Mouse (Mus musculus) midbrain, embryonic 14.5 days (tissue): ENCODE data around the gene Ddc. TPM values are rescaled to one million over a fixed set of nuclear protein-coding genes. Genes with fewer than 3 reads are reported as not detected.

Experiments used
- ATAC-seq: fragments of 200-750 bp; cut with Nextera tagmentation; 2 replicates; pipeline ENCODE4 v1.8.0; 2017; ENCODE audit warnings: moderate number of reproducible peaks, moderate library complexity; ENCODE audit not compliant: low FRiP score, low TSS enrichment
- DNase-seq: peaks from one replicate; pipeline ENCODE4 v3.0.0-alpha.2; 2015
- H3K27ac ChIP-seq: fragments of 300-500 bp; sonication (generic); replicated peaks from 2 replicates; pipeline ENCODE4 v1.5.1; 2014; ENCODE audit warnings: mild to moderate bottlenecking, low read depth, low read length, moderate library complexity
- H3K27me3 ChIP-seq: fragments of 300-500 bp; sonication (generic); 2 replicates; pipeline ENCODE4 v1.6.1; 2014; ENCODE audit warnings: low read length, control low read depth, mixed read lengths; ENCODE audit not compliant: control insufficient read depth, insufficient read depth
- H3K36me3 ChIP-seq: fragments of 300-500 bp; sonication (generic); 2 replicates; pipeline ENCODE4 v1.6.1; 2014; ENCODE audit warnings: low read length, control low read depth; ENCODE audit not compliant: control insufficient read depth, insufficient read depth
- H3K4me1 ChIP-seq: fragments of 300-500 bp; sonication (generic); 2 replicates; pipeline ENCODE4 v1.6.1; 2014; ENCODE audit warnings: mild to moderate bottlenecking, antibody characterized with exemption, low read length, control low read depth; ENCODE audit not compliant: control insufficient read depth, insufficient read depth
- H3K4me2 ChIP-seq: fragments of 300-500 bp; sonication (generic); 2 replicates; pipeline ENCODE4 v1.6.1; 2014; ENCODE audit warnings: mild to moderate bottlenecking, low read length, moderate library complexity
- H3K4me3 ChIP-seq: fragments of 300-500 bp; sonication (generic); replicated peaks from 2 replicates; pipeline ENCODE4 v1.5.1; 2014; ENCODE audit warnings: low read depth, low read length
- H3K9ac ChIP-seq: fragments of 300-500 bp; sonication (generic); replicated peaks from 2 replicates; pipeline ENCODE4 v1.6.1; 2014; ENCODE audit warnings: mild to moderate bottlenecking, low read length, moderate library complexity
- H3K9me3 ChIP-seq: fragments of 300-500 bp; sonication (generic); 2 replicates; pipeline ENCODE4 v1.6.1; 2016; ENCODE audit warnings: low read length, control low read depth, mixed read lengths; ENCODE audit not compliant: control insufficient read depth
- WGBS: fragments of 180-500 bp; shearing (Covaris S2); extraction: QIAGEN DNeasy Blood & Tissue Kit; methylation state at CpG from one replicate; pipeline ENCODE4 v1.1.7; 2014; 5-methylcytosine and 5-hydroxymethylcytosine counted together
- polyA plus RNA-seq: library from polyadenylated mRNA; unstranded; fragments of >200 nt; fragmentation: Nextera tagmentation; extraction: Ambion mirVana; gene quantifications from 2 replicates; pipeline ENCODE4 v1.2.1, GENCODE M21; 2014

The Ddc gene
- polyA plus RNA-seq, 1 experiment from 2014 or later: 25.3 TPM

GRCm38 (mm10) chr11:11864446-11865101 lies 33.4 kb downstream of the Ddc start:
- Histone ChIP-seq H3K4me1 (peaks cover 8% of the 10 kb centered on the region; the same call in 1 of the 2 replicates), H3K27ac (no peak overlapping the region), H3K9me3 (no peaks in the 10 kb centered on the region), H3K36me3 (no peaks in the 10 kb centered on the region), H3K27me3 (no peaks in the 10 kb centered on the region), H3K4me3 (no peak overlapping the region), H3K9ac (no peak overlapping the region), H3K4me2 (no peak overlapping the region)
- ATAC-seq (no peak), DNase-seq (no peak)
- WGBS: 77% methylated on average over 8 of the region's 8 CpGs

GRCm38 (mm10) chr11:11862502-11862901 lies 35.4 kb downstream of the Ddc start:
- DNase-seq: no peak
- H3K4me3 ChIP-seq: no peak overlapping the region
- no peak overlapping the region for H3K9ac ChIP-seq
- H3K27me3 ChIP-seq: no peaks in the 10 kb centered on the region
- 86% methylated on average over 1 of the region's 1 CpGs for WGBS
- H3K36me3 ChIP-seq: no peaks in the 10 kb centered on the region
- no peaks in the 10 kb centered on the region for H3K9me3 ChIP-seq
- ATAC-seq: no peak
- no peaks in the 10 kb centered on the region; the same call in 1 of the 2 replicates for H3K4me1 ChIP-seq
- no peak overlapping the region for H3K27ac ChIP-seq
- no peak overlapping the region for H3K4me2 ChIP-seq

- DNase-seq (no peak), ATAC-seq (no peak)
- H3K4me2 ChIP-seq: no peak overlapping the region
- no peaks in the 10 kb centered on the region for H3K27me3 ChIP-seq
- no peak overlapping the region for H3K27ac ChIP-seq
- H3K9me3 ChIP-seq: no peaks in the 10 kb centered on the region
- peaks cover 12% of the 10 kb centered on the region; the same call in 1 of the 2 replicates for H3K4me1 ChIP-seq
- 98% methylated on average over 3 of the region's 3 CpGs for WGBS
- no peaks in the 10 kb centered on the region for H3K36me3 ChIP-seq
- no peak overlapping the region for H3K4me3 ChIP-seq
- no peak overlapping the region for H3K9ac ChIP-seq
Measured at GRCm38 (mm10) chr11:11856959-11857358, 41.0 kb downstream of the Ddc start.

GRCm38 (mm10) chr11:11855685-11856131 lies 42.2 kb downstream of the Ddc start:
- WGBS: 30% methylated on average over 11 of the region's 11 CpGs
- Histone ChIP-seq H3K36me3 (no peaks in the 10 kb centered on the region), H3K9me3 (no peaks in the 10 kb centered on the region), H3K9ac (no peak overlapping the region), H3K27me3 (no peaks in the 10 kb centered on the region), H3K4me3 (no peak overlapping the region), H3K27ac (peak overlapping the region; percentile 66), H3K4me2 (no peak overlapping the region), H3K4me1 (peaks cover 13% of the 10 kb centered on the region)
- ATAC-seq (no peak), DNase-seq (peak; percentile 66)

GRCm38 (mm10) chr11:11855061-11855672 lies 42.8 kb downstream of the Ddc start:
- DNase-seq (peak; percentile 52), ATAC-seq (peak; percentile 75)
- no peak overlapping the region for H3K4me2 ChIP-seq
- H3K9me3 ChIP-seq: no peaks in the 10 kb centered on the region
- 25% methylated on average over 6 of the region's 6 CpGs for WGBS
- no peaks in the 10 kb centered on the region for H3K36me3 ChIP-seq
- no peak overlapping the region for H3K4me3 ChIP-seq
- H3K27ac ChIP-seq: peak overlapping the region; percentile 66; the same call in 1 of the 2 replicates
- no peak overlapping the region for H3K9ac ChIP-seq
- H3K4me1 ChIP-seq: peaks cover 19% of the 10 kb centered on the region
- no peaks in the 10 kb centered on the region for H3K27me3 ChIP-seq

- no peak for ATAC-seq
- DNase-seq: no peak
- H3K9me3 ChIP-seq: no peaks in the 10 kb centered on the region
- WGBS: 68% methylated on average over 4 of the region's 4 CpGs
- no peak overlapping the region for H3K4me3 ChIP-seq
- H3K27ac ChIP-seq: no peak overlapping the region
- H3K36me3 ChIP-seq: no peaks in the 10 kb centered on the region
- peaks cover 20% of the 10 kb centered on the region for H3K4me1 ChIP-seq
- no peak overlapping the region for H3K4me2 ChIP-seq
- no peaks in the 10 kb centered on the region for H3K27me3 ChIP-seq
- no peak overlapping the region for H3K9ac ChIP-seq
Measured at GRCm38 (mm10) chr11:11853731-11854461, 44.0 kb downstream of the Ddc start.

GRCm38 (mm10) chr11:11851957-11852505 lies 45.9 kb downstream of the Ddc start:
- Histone ChIP-seq H3K4me1 (peaks cover 20% of the 10 kb centered on the region), H3K4me2 (no peak overlapping the region), H3K27me3 (no peaks in the 10 kb centered on the region), H3K4me3 (no peak overlapping the region), H3K9me3 (no peaks in the 10 kb centered on the region), H3K27ac (no peak overlapping the region), H3K9ac (no peak overlapping the region), H3K36me3 (no peaks in the 10 kb centered on the region)
- ATAC-seq (no peak), DNase-seq (no peak)
- WGBS: 85% methylated on average over 6 of the region's 6 CpGs

GRCm38 (mm10) chr11:11850476-11851267 lies 47.3 kb downstream of the Ddc start:
- H3K9ac ChIP-seq: no peak overlapping the region; the same call in 1 of the 2 replicates
- DNase-seq: no peak
- peaks cover 15% of the 10 kb centered on the region for H3K4me1 ChIP-seq
- no peaks in the 10 kb centered on the region for H3K9me3 ChIP-seq
- WGBS: 66% methylated on average over 6 of the region's 6 CpGs
- H3K4me3 ChIP-seq: no peak overlapping the region
- peak; percentile 28; the same call in 1 of the 2 replicates for ATAC-seq
- H3K27me3 ChIP-seq: no peaks in the 10 kb centered on the region
- H3K4me2 ChIP-seq: no peak overlapping the region
- peak overlapping the region; percentile 49 for H3K27ac ChIP-seq
- no peaks in the 10 kb centered on the region for H3K36me3 ChIP-seq
